ENCODE assay signal across 7 mouse cellular contexts in genomic region chr4:154170506-154171150, GRCm38 (mm10). TPM values are rescaled to one million over a fixed set of nuclear protein-coding genes. Genes with fewer than 3 reads are reported as not detected.
DNase-seq lines count a peak whose midpoint lies in the region; ATAC-seq and TF ChIP-seq lines count a peak whose summit lies in the region.

Gene Megf6, plus strand, starts transcription at chr4:154170730.

- H3K4me2 ChIP-seq in forebrain, embryonic 16.5 days (ENCODE audit: low read length): peak within 1 kb of the TSS; percentile 99
- peak within 1 kb of the TSS; percentile 95 for H3K4me2 ChIP-seq in kidney, embryonic 16.5 days (replicated peaks; ENCODE audit: low read depth, low read length)

- no peak for TF ChIP-seq POLR2A in ES-Bruce4 (IDR thresholded peaks at IDR 0.05; ENCODE audit: insufficient read depth, low read length)

- H3K4me1 ChIP-seq in ES-Bruce4 (ENCODE audit: control insufficient read depth, insufficient read depth, low read length) (no peaks in the 10 kb centered on the region), ES-E14 (ENCODE audit: control insufficient read depth in 2 of 2, insufficient read depth in 2 of 2, low read length in 2 of 2, poor library complexity in 1 of 2) (peaks cover 0 to 5% of the 10 kb centered on the region in 2 experiments; a peak in 1 of 4 replicates)
- peaks cover 21% of the 10 kb centered on the region for H3K4me1 ChIP-seq in forebrain, embryonic 16.5 days (replicated peaks; ENCODE audit: control insufficient read depth, insufficient read depth, low read length)
- peaks cover 16% of the 10 kb centered on the region for H3K4me1 ChIP-seq in kidney, embryonic 16.5 days (ENCODE audit: insufficient read depth, low read length)

- WGBS in forebrain, embryonic 16.5 days: under 1% methylated on average over 61 of the region's 61 CpGs
- WGBS in kidney, embryonic 16.5 days: under 1% methylated on average over 52 of the region's 61 CpGs

- H3K27me3 ChIP-seq in ES-Bruce4 (ENCODE audit: control insufficient read depth, insufficient read depth, low read length, poor library complexity, severe bottlenecking): no peaks in the 10 kb centered on the region
- peaks cover 22% of the 10 kb centered on the region for H3K27me3 ChIP-seq in forebrain, embryonic 16.5 days (replicated peaks; ENCODE audit: control insufficient read depth, insufficient read depth, low read length)
- peaks cover 50% of the 10 kb centered on the region for H3K27me3 ChIP-seq in kidney, embryonic 16.5 days (ENCODE audit: insufficient read depth, low read length)

- H3K4me3 ChIP-seq in ES-Bruce4 (ENCODE audit: low read depth, low read length) (peak within 1 kb of the TSS; percentile 86), ES-E14 (ENCODE audit: insufficient read depth in 1 of 2, low read depth in 1 of 2, low read length in 2 of 2, poor library complexity in 1 of 2, severe bottlenecking in 1 of 2) (peak within 1 kb of the TSS; percentile 70 to 72)
- peak within 1 kb of the TSS; percentile 63 for H3K4me3 ChIP-seq in forebrain, embryonic 16.5 days (replicated peaks; ENCODE audit: low read length)
- peak within 1 kb of the TSS; percentile 62 for H3K4me3 ChIP-seq in kidney, embryonic 16.5 days (ENCODE audit: low read length)

- H3K9ac ChIP-seq in ES-Bruce4 (ENCODE audit: low read depth, poor library complexity, severe bottlenecking) (peak within 1 kb of the TSS; percentile 51), ES-E14 (ENCODE audit: insufficient read depth, low read depth, low read length, poor library complexity, severe bottlenecking) (peak within 1 kb of the TSS; percentile 40)
- peak within 1 kb of the TSS; percentile 54 for H3K9ac ChIP-seq in forebrain, embryonic 16.5 days (replicated peaks; ENCODE audit: low read depth, low read length)
- peak within 1 kb of the TSS; percentile 61 for H3K9ac ChIP-seq in kidney, embryonic 16.5 days (replicated peaks; ENCODE audit: low read length)

- peak; percentile 81 for ATAC-seq in forebrain, embryonic 16.5 days
- ATAC-seq in kidney, embryonic 16.5 days (ENCODE audit: low FRiP score, low TSS enrichment): peak; percentile 72

- no peak for TF ChIP-seq EP300 in ES-Bruce4 (IDR thresholded peaks at IDR 0.05; ENCODE audit: insufficient read depth, low read depth, low read length)

- H3K9me3 ChIP-seq in ES-Bruce4 (replicated peaks; ENCODE audit: control insufficient read depth, insufficient read depth, low read length, poor library complexity, severe bottlenecking) (no peaks in the 10 kb centered on the region), ES-E14 (ENCODE audit: control insufficient read depth, insufficient read depth, low read depth, low read length) (no peaks in the 10 kb centered on the region)
- no peaks in the 10 kb centered on the region for H3K9me3 ChIP-seq in forebrain, embryonic 16.5 days (ENCODE audit: control insufficient read depth, low read length)
- no peaks in the 10 kb centered on the region for H3K9me3 ChIP-seq in kidney, embryonic 16.5 days (ENCODE audit: low read length)

- H3K27ac ChIP-seq in ES-Bruce4 (ENCODE audit: insufficient read depth, low read length) (no peak within 1 kb of the TSS), ES-E14 (ENCODE audit: insufficient read depth, low read depth, low read length, poor library complexity, severe bottlenecking) (no peak within 1 kb of the TSS)
- H3K27ac ChIP-seq in forebrain, embryonic 16.5 days (ENCODE audit: low read length): no peak within 1 kb of the TSS
- no peak within 1 kb of the TSS for H3K27ac ChIP-seq in kidney, embryonic 16.5 days (ENCODE audit: low read length)

- peak; percentile 83 for DNase-seq in ES-E14 (ENCODE audit: low read depth, low spot score)
- DNase-seq in lung, postnatal 36 days: peak; percentile 85
- DNase-seq in urinary bladder, adult 2 months (ENCODE audit: low spot score): no peak
- DNase-seq in cerebellum, adult 9-10 months: no peak

- H3K36me3 ChIP-seq in ES-Bruce4 (ENCODE audit: control insufficient read depth, insufficient read depth, low read length, poor library complexity, severe bottlenecking) (no peaks in the 10 kb centered on the region), ES-E14 (ENCODE audit: control insufficient read depth, insufficient read depth, low read length, poor library complexity, severe bottlenecking) (no peaks in the 10 kb centered on the region)
- H3K36me3 ChIP-seq in forebrain, embryonic 16.5 days (ENCODE audit: control insufficient read depth, insufficient read depth): no peaks in the 10 kb centered on the region
- no peaks in the 10 kb centered on the region for H3K36me3 ChIP-seq in kidney, embryonic 16.5 days (ENCODE audit: insufficient read depth, low read length)

- no peak for TF ChIP-seq CTCF in ES-Bruce4 (IDR thresholded peaks at IDR 0.05; ENCODE audit: low read depth, low read length)

- in situ Hi-C loops in ES-E14 (cut with MboI; ENCODE audit: low sequenced_read_pairs in 2 of 2, unreplicated experiment in 2 of 2): no loop called here

TF ChIP-seq in ES-E14, 5 proteins besides CTCF, POLR2A, EP300 and RAD21:
- TF ChIP-seq ZC3H11A (IDR thresholded peaks at IDR 0.05; ENCODE audit: borderline replicate concordance, low read depth, low read length): no peak
- no peak for TF ChIP-seq HCFC1 (IDR thresholded peaks at IDR 0.05; ENCODE audit: borderline replicate concordance, insufficient read depth, low read length)
- TF ChIP-seq ZNF384 (IDR thresholded peaks at IDR 0.05; ENCODE audit: low read depth, low read length): no peak
- TF ChIP-seq MAFK (IDR thresholded peaks at IDR 0.05; ENCODE audit: insufficient read depth, low read depth, low read length): no peak
- TF ChIP-seq CHD2 (IDR thresholded peaks at IDR 0.05; ENCODE audit: low read depth, low read length): no peak
TF ChIP-seq in ES-E14: peak in this region for 0.

RNA-seq across cellular contexts. Expression of gene Megf6, which starts in this region (rescaled TPM):
- 3.2 and 3.8 TPM in 2 replicates for polyA plus RNA-seq in ES-Bruce4 (2011; ENCODE audit: insufficient read depth, insufficient read length, low read depth, missing spikeins)
- total RNA-seq in ES-E14 (2012; rRNA removed): 5.6 and 12.7 TPM in 2 replicates
- 7.7 and 10.0 TPM in 2 replicates for polyA plus RNA-seq in forebrain, embryonic 16.5 days (2015; fragmentation: Nextera tagmentation; extraction: Ambion mirVana)
- 12.3 and 15.7 TPM in 2 replicates for polyA plus RNA-seq in kidney, embryonic 16.5 days (2015; fragmentation: Nextera tagmentation; extraction: Ambion mirVana)
- 7.6 and 11.1 TPM in 2 replicates for polyA plus RNA-seq in urinary bladder, adult 2 months (2012; rRNA removed)

Comparison
In these comparisons a context has a peak if more than half of its experiments do, and no peak if none do; other contexts are left out.
1. DNase-seq: peak in ES-E14 (single experiment) and lung, postnatal 36 days (single experiment); none in urinary bladder, adult 2 months (single experiment) and cerebellum, adult 9-10 months (single experiment).
2. Peak in every context shown above with its lines, with median percentiles within 50 percentile points of each other: H3K4me3 ChIP-seq and H3K9ac ChIP-seq.